Mouse (Mus musculus) layer of hippocampus, postnatal 14 days (tissue): ENCODE results near the gene Nptn. TPM values are rescaled to one million over a fixed set of nuclear protein-coding genes. Genes with fewer than 3 reads are reported as not detected.

ENCODE experiments used
- DNase-seq, 2 experiments: peaks; one replicate each; pipeline ENCODE4 v3.0.0; 2021 to 2022; ENCODE audit warnings: low spot score in 2 of 2, mixed read lengths in 1 of 2
- total RNA-seq, 2 experiments: library from RNA; stranded (reverse); gene quantifications; 2 replicates each; pipeline ENCODE4 v1.2.3; 2021

Nptn gene
- total RNA-seq, 2 experiments from 2014 or later: 800 to 831 TPM

DNA sequence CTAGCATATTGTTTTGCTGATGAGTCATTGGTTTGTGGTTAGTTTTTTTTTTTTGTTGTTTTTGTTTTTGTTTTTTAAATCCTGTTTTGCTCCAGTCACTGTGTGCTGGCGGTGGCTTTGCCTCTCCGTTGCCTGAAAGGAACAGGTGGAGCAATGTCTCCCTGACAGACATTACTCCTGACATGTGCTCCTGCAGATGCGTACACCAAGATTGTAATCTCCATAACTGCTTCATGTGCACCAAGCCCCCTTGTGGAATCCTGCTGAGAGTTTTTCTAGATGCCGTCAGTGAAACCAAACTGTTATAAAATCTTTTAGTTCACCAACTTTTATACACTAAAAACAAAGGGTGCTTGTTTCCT is 67.2 kb downstream of the Nptn start:
- no peak for DNase-seq

DNA sequence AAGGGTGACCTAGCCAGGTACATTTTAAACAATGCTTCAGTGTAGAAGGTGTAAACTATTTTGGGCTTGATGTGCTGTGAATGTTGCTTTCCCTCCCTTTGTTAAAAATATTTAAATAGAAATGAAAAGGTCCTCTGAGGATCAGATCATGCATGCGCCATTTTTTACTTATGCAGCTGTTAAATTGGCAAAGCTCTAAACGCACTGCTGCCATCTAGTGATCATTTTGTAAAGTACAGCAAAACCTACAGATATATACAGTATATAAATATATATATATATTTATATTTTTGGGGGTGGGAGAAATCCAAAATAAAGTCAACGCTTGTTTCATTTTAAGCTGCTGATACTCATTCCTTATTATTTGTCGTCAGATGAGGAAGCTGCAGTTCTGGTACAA is 70.0 kb downstream of the Nptn start:
- DNase-seq: peak in 1 of 2 experiments; percentile 65

GRCm38 (mm10) chr9:58654494-58654893 is 72.5 kb downstream of the Nptn start:
- no peak for DNase-seq

GRCm38 (mm10) chr9:58656396-58656795 is 74.4 kb downstream of the Nptn start:
- DNase-seq: no peak

DNA sequence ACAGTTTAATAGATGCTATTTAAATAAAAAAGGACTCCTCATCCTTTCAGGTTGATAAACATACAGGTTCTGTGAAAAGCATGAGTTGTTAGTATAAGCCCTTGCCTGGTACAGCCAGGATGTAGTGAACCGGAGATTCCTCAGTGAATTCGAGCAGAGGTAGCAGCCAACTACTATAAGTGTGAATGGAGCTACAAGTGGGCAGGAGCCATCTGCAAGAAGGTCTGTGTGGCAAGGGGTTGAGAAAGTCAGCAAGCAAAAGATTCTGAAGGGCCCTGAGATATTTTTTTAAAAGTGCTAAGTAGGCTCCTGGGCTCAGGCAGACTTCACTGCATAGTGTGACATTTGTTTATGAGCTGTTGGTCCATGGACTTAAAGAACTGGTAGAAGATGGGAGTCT is 74.8 kb downstream of the Nptn start:
- no peak for DNase-seq

DNA sequence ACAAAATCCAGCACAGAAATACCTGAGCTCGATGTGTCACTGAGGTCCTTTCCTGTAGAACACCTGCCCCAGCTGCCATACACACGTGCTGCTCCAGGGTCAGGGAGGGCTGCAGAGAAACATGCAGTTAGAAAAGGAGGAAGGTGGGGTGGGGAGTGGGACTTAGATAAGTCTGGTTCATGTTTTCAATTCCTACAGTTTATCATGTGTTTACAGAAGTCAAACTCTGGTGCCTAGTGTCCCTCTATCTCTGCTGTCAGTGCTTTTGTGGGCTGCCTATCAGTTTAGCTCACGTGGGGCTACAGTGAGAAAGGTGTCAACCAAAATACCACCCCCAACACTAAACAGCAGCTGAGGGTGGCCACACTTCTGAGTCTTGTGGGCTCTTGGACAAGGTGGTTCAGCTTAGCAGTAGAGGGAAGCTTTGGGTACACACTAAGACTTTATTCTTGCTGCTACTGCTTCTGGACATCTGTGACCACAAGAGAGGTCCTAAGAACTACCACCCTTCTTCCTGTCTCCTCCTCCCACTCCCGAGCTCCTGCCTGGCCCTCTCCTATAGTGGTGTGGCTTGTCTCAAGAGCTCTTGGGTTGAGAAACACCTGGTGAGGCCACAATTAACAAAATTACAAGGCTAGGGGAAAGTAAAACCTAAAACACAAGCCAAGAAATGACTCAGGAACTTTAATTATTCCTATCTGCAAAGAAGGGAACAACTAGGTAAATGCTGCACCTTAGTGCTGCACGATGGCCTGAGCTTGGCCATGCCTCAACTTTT is 75.9 kb downstream of the Nptn start:
- no peak for DNase-seq

GRCm38 (mm10) chr9:58658596-58659309 is 76.7 kb downstream of the Nptn start:
- DNase-seq: no peak

DNA sequence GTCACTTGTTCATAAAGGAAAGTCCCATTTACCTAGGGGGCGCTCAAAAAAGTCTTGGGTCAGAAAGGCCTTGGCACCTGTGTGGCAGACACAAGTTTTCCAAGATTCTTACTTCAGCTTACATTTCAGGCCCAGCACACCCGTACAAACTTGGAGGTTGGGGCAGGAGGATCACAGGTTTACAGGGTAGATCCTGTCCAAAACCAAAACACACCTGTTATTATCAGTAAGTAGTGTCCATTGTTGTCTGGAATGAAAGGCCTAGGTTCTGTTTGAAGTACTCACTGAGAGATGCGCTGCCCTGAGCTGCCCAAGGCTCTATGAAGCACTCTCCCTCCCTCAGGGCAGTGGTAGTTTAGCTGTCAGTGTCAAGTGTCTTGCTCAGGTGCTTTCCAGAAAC is 77.3 kb downstream of the Nptn start:
- DNase-seq: no peak

GRCm38 (mm10) chr9:58659989-58660388 is 77.9 kb downstream of the Nptn start:
- no peak for DNase-seq

DNA sequence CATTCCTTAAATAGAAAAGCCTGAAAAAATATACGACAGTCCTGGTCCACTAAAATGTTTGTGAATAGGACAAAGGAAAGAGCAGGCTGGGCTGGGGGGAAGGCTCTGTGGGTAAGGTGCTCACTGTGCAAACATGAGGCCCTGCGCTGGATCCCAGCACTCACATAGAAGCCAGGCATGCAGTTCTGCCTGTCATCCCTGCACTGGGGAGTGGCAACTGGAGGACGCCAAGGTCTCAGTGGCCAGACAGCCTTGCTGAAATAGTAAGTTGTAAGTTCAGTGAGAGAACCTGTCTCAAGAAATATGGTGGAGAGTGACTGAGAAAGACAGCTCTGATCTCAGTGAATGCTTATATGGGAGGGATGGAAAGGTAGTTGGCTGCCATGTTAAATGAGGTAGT is 78.6 kb downstream of the Nptn start:
- no peak for DNase-seq

DNA sequence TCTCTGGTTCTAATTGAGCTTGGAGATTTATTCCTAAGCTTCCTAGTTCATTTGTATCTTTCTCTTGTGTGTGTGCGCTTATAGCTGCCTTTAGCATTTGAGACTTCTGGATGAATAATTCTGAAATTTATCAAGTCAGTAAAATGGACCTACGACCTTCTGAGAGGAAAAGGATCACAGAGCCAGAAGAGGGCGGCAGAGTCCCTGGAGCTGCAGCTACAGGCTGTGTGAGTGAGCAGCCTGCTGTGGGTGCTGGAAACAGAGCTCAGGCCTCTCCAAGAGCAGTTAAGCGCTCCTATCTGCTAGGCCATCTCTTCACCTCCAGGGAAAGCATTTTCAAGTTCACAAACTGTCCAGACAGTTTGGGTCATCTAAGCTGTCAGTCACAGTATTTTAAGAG is 80.0 kb downstream of the Nptn start:
- no peak for DNase-seq

GRCm38 (mm10) chr9:58662791-58663190 is 80.8 kb downstream of the Nptn start:
- no peak for DNase-seq

- no peak for DNase-seq
Observed at GRCm38 (mm10) chr9:58665492-58665891, 83.5 kb downstream of the Nptn start.

DNA sequence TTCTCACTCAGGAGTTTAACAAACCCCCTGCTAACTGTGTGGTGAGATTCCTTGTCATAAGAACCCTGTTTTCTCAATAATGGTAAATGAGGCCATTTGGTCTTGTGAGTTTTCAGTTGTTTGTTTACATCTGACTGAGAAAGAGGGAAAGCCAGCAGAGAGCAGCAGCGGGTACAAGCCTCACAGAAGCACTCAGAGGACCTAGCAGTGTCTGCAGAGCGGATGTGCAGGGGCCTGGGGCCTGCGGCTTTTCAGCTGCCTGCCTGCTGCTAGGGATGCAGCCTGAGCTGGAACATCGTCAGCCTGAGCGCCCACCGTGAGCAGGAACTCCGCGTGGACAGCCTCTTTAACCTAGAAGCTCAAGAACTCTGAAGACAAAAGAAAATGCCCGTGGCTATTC is 84.2 kb downstream of the Nptn start:
- no peak for DNase-seq

DNA sequence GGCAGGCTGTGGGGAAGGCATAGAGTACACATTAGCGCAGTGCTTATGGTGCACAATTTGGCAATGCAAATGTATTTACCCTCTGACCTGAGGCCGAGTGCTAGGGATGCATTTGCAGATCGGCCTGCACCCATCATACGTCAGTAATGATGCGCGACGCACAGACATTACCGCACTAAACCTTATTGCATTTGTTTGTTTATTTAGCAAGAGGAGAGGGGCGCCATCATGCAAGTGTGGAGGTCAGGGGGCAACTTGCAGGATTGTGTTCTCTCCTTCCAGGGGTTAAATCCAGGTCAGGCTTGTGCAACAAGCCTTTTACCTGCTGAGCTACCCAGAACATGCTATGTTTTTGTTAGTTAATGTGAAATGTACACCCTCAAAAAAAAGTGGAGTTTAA is 85.2 kb downstream of the Nptn start:
- no peak for DNase-seq

GRCm38 (mm10) chr9:58668171-58668570 is 86.1 kb downstream of the Nptn start:
- no peak for DNase-seq

- DNase-seq: no peak
Observed at GRCm38 (mm10) chr9:58669071-58669470, 87.0 kb downstream of the Nptn start.

- DNase-seq: no peak
Observed at GRCm38 (mm10) chr9:58669819-58670218, 87.8 kb downstream of the Nptn start.

- DNase-seq: no peak
Observed at GRCm38 (mm10) chr9:58672474-58672873, 90.4 kb downstream of the Nptn start.

- DNase-seq: no peak
Observed at GRCm38 (mm10) chr9:58674736-58675135, 92.7 kb downstream of the Nptn start.

DNA sequence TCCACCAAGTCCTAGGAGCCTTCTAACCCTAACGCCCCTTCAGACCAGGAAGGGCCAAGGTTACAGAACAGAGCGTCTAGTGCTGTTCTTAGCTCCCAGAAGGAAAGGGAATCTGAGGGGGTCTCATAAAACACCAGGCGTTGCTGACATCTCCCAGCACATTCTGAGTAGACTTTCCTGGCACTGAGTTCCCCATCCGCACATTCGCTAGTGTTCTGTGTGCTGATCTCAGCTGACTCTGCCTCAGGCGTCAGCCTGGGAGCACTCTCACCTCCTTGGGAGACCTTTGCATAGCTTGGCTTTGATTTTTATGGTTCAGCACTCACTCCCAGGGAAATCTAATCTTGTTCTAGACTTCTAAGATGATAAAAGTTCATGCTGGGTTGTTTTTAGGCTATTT is 93.3 kb downstream of the Nptn start:
- no peak for DNase-seq

DNA sequence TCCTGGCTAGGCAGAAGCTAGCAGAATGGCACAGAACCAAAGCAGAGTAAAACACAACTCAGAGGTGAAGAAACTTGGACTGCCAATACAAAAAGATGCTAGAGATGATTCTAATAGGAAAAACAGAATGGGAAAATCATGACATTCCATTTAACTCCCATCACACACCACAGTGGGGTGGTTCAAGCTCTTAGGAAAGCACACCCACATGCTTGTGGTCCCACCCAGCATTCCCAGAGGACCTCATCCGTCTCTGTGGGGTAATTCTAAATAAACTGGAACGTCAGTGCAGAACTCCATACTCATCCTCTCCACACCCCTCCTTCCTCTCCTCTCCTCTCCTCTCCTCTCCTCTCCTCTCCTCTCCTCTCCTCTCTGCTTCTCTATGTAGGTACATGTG is 99.4 kb downstream of the Nptn start:
- no peak for DNase-seq

GRCm38 (mm10) chr9:58682106-58682505 is 100.1 kb downstream of the Nptn start:
- no peak for DNase-seq
